Mouse (Mus musculus): ENCODE measurements around the gene Prune2. TPM values are rescaled to one million over a fixed set of nuclear protein-coding genes. Genes with fewer than 3 reads are reported as not detected.
A peak's percentile ranks its signal among the peaks of the same experiment; 100 is the strongest.

Gene Prune2
- polyA plus RNA-seq, 1 experiment: 0.84 TPM

GRCm38 (mm10) chr19:17153911-17154639 is 198.2 kb downstream of the Prune2 start:
- no peak for DNase-seq
- TF ChIP-seq POLR2A (IDR thresholded peaks at IDR 0.05; ENCODE audit: control insufficient read depth, extremely low read depth, insufficient read depth, low read length, poor library complexity) (no peak), CTCF (IDR thresholded peaks at IDR 0.05; ENCODE audit: borderline replicate concordance, control insufficient read depth, extremely low read depth, insufficient read depth, low read length, poor library complexity) (no peak)
- 94% methylated on average over 11 of the region's 11 CpGs for WGBS
- H3K36me3 ChIP-seq (ENCODE audit: control insufficient read depth, insufficient read depth, low read length): no peaks in the 10 kb centered on the region
- H3K27ac ChIP-seq (ENCODE audit: control insufficient read depth, insufficient read depth, low read length): no peak overlapping the region
- H3K27me3 ChIP-seq (ENCODE audit: control insufficient read depth, insufficient read depth, low read length): no peaks in the 10 kb centered on the region
- H3K4me3 ChIP-seq (ENCODE audit: control insufficient read depth, insufficient read depth, low read length): no peak overlapping the region
- H3K4me1 ChIP-seq (replicated peaks; ENCODE audit: control insufficient read depth, insufficient read depth, low read length): no peaks in the 10 kb centered on the region

GRCm38 (mm10) chr19:17155216-17155615 is 199.3 kb downstream of the Prune2 start:
- WGBS: 94% methylated on average over 2 of the region's 2 CpGs
- TF ChIP-seq POLR2A (IDR thresholded peaks at IDR 0.05; ENCODE audit: control insufficient read depth, extremely low read depth, insufficient read depth, low read length, poor library complexity) (no peak), CTCF (IDR thresholded peaks at IDR 0.05; ENCODE audit: borderline replicate concordance, control insufficient read depth, extremely low read depth, insufficient read depth, low read length, poor library complexity) (no peak)
- Histone ChIP-seq H3K36me3 (ENCODE audit: control insufficient read depth, insufficient read depth, low read length) (no peaks in the 10 kb centered on the region), H3K27ac (ENCODE audit: control insufficient read depth, insufficient read depth, low read length) (no peak overlapping the region), H3K4me3 (ENCODE audit: control insufficient read depth, insufficient read depth, low read length) (no peak overlapping the region), H3K27me3 (ENCODE audit: control insufficient read depth, insufficient read depth, low read length) (no peaks in the 10 kb centered on the region), H3K4me1 (replicated peaks; ENCODE audit: control insufficient read depth, insufficient read depth, low read length) (no peaks in the 10 kb centered on the region)
- no peak for DNase-seq

- 65% methylated on average over 2 of the region's 2 CpGs for WGBS
- no peak for DNase-seq
- TF ChIP-seq CTCF (IDR thresholded peaks at IDR 0.05; ENCODE audit: borderline replicate concordance, control insufficient read depth, extremely low read depth, insufficient read depth, low read length, poor library complexity) (no peak), POLR2A (IDR thresholded peaks at IDR 0.05; ENCODE audit: control insufficient read depth, extremely low read depth, insufficient read depth, low read length, poor library complexity) (no peak)
- 0 out of 2 replicates have a peak, but pooled peaks cover 2% of the 10 kb centered on the region for H3K4me1 ChIP-seq (replicated peaks; ENCODE audit: control insufficient read depth, insufficient read depth, low read length)
- H3K27ac ChIP-seq (ENCODE audit: control insufficient read depth, insufficient read depth, low read length): no peak overlapping the region
- H3K27me3 ChIP-seq (ENCODE audit: control insufficient read depth, insufficient read depth, low read length): no peaks in the 10 kb centered on the region
- no peak overlapping the region for H3K4me3 ChIP-seq (ENCODE audit: control insufficient read depth, insufficient read depth, low read length)
- no peaks in the 10 kb centered on the region for H3K36me3 ChIP-seq (ENCODE audit: control insufficient read depth, insufficient read depth, low read length)
Measured at GRCm38 (mm10) chr19:17159676-17160075, 203.8 kb downstream of the Prune2 start.

- Histone ChIP-seq H3K27ac (ENCODE audit: control insufficient read depth, insufficient read depth, low read length) (no peak overlapping the region), H3K36me3 (ENCODE audit: control insufficient read depth, insufficient read depth, low read length) (no peaks in the 10 kb centered on the region), H3K27me3 (ENCODE audit: control insufficient read depth, insufficient read depth, low read length) (no peaks in the 10 kb centered on the region), H3K4me3 (ENCODE audit: control insufficient read depth, insufficient read depth, low read length) (no peak overlapping the region), H3K4me1 (replicated peaks; ENCODE audit: control insufficient read depth, insufficient read depth, low read length) (0 out of 2 replicates have a peak, but pooled peaks cover 2% of the 10 kb centered on the region)
- DNase-seq: no peak
- TF ChIP-seq POLR2A (IDR thresholded peaks at IDR 0.05; ENCODE audit: control insufficient read depth, extremely low read depth, insufficient read depth, low read length, poor library complexity): no peak
- no peak for TF ChIP-seq CTCF (IDR thresholded peaks at IDR 0.05; ENCODE audit: borderline replicate concordance, control insufficient read depth, extremely low read depth, insufficient read depth, low read length, poor library complexity)
- WGBS: 94% methylated on average over 2 of the region's 2 CpGs
Measured at GRCm38 (mm10) chr19:17160231-17160630, 204.3 kb downstream of the Prune2 start.

- no peak for TF ChIP-seq POLR2A (IDR thresholded peaks at IDR 0.05; ENCODE audit: control insufficient read depth, extremely low read depth, insufficient read depth, low read length, poor library complexity)
- TF ChIP-seq CTCF (IDR thresholded peaks at IDR 0.05; ENCODE audit: borderline replicate concordance, control insufficient read depth, extremely low read depth, insufficient read depth, low read length, poor library complexity): no peak
- Histone ChIP-seq H3K27ac (ENCODE audit: control insufficient read depth, insufficient read depth, low read length) (no peak overlapping the region), H3K4me1 (replicated peaks; ENCODE audit: control insufficient read depth, insufficient read depth, low read length) (0 out of 2 replicates have a peak, but pooled peaks cover 2% of the 10 kb centered on the region), H3K27me3 (ENCODE audit: control insufficient read depth, insufficient read depth, low read length) (no peaks in the 10 kb centered on the region), H3K36me3 (ENCODE audit: control insufficient read depth, insufficient read depth, low read length) (no peaks in the 10 kb centered on the region), H3K4me3 (ENCODE audit: control insufficient read depth, insufficient read depth, low read length) (no peak overlapping the region)
- WGBS: 11% methylated on average over 13 of the region's 13 CpGs
- peak; percentile 14 for DNase-seq
Measured at GRCm38 (mm10) chr19:17163511-17163953, 207.6 kb downstream of the Prune2 start.

- no peak overlapping the region for H3K4me3 ChIP-seq (ENCODE audit: control insufficient read depth, insufficient read depth, low read length)
- no peak overlapping the region for H3K27ac ChIP-seq (ENCODE audit: control insufficient read depth, insufficient read depth, low read length)
- H3K27me3 ChIP-seq (ENCODE audit: control insufficient read depth, insufficient read depth, low read length): no peaks in the 10 kb centered on the region
- no peak for DNase-seq
- no peaks in the 10 kb centered on the region for H3K36me3 ChIP-seq (ENCODE audit: control insufficient read depth, insufficient read depth, low read length)
- TF ChIP-seq CTCF (IDR thresholded peaks at IDR 0.05; ENCODE audit: borderline replicate concordance, control insufficient read depth, extremely low read depth, insufficient read depth, low read length, poor library complexity) (no peak), POLR2A (IDR thresholded peaks at IDR 0.05; ENCODE audit: control insufficient read depth, extremely low read depth, insufficient read depth, low read length, poor library complexity) (no peak)
- WGBS: 38% methylated on average over 7 of the region's 7 CpGs
- 0 out of 2 replicates have a peak, but pooled peaks cover 2% of the 10 kb centered on the region for H3K4me1 ChIP-seq (replicated peaks; ENCODE audit: control insufficient read depth, insufficient read depth, low read length)
Measured at GRCm38 (mm10) chr19:17166288-17166687, 210.4 kb downstream of the Prune2 start.

Measured in thymus, adult 2 months (tissue).